Mouse (Mus musculus) 416B (cell line): ENCODE measurements around the gene Pkn3.

ENCODE experiments used
- DNase-seq: peaks from one replicate; pipeline ENCODE4 v3.0.0; 2011; ENCODE audit warnings: low read depth

The Pkn3 gene

GRCm38 (mm10) chr2:30095882-30096527 lies 18.5 kb downstream of the Pkn3 start:
- peak; percentile 81 for DNase-seq

GRCm38 (mm10) chr2:30100214-30100613 lies 22.7 kb downstream of the Pkn3 start:
- DNase-seq: peak; percentile 55

- DNase-seq: peak; percentile 82
Observed at GRCm38 (mm10) chr2:30106364-30106763, 28.9 kb downstream of the Pkn3 start.

- no peak for DNase-seq
Observed at GRCm38 (mm10) chr2:30107646-30108045, 30.2 kb downstream of the Pkn3 start.

- no peak for DNase-seq
Observed at GRCm38 (mm10) chr2:30108260-30108659, 30.8 kb downstream of the Pkn3 start.

GRCm38 (mm10) chr2:30111500-30111899 lies 34.0 kb downstream of the Pkn3 start:
- DNase-seq: no peak

- peak; percentile 93 for DNase-seq
Observed at GRCm38 (mm10) chr2:30112564-30112963, 35.1 kb downstream of the Pkn3 start.

- no peak for DNase-seq
Observed at GRCm38 (mm10) chr2:30119641-30120051, 42.2 kb downstream of the Pkn3 start.

GRCm38 (mm10) chr2:30120269-30120668 lies 42.8 kb downstream of the Pkn3 start:
- no peak for DNase-seq

GRCm38 (mm10) chr2:30122766-30123165 lies 45.3 kb downstream of the Pkn3 start:
- DNase-seq: no peak

- DNase-seq: no peak
Observed at GRCm38 (mm10) chr2:30123729-30124471, 46.4 kb downstream of the Pkn3 start.

- DNase-seq: peak; percentile 95
Observed at GRCm38 (mm10) chr2:30124472-30125274, 47.2 kb downstream of the Pkn3 start, which contains the start of gene Zer1. Zer1 (minus strand) TSS chr2:30124585.

- DNase-seq: peak; percentile 84
Observed at GRCm38 (mm10) chr2:30128789-30129188, 51.3 kb downstream of the Pkn3 start.

GRCm38 (mm10) chr2:30130156-30130555 lies 52.7 kb downstream of the Pkn3 start:
- no peak for DNase-seq

- peak; percentile 41 for DNase-seq
Observed at GRCm38 (mm10) chr2:30131240-30131639, 53.8 kb downstream of the Pkn3 start.

- peak; percentile 77 for DNase-seq
Observed at GRCm38 (mm10) chr2:30132801-30133612, 55.5 kb downstream of the Pkn3 start.

- DNase-seq: peak; percentile 98
Observed at GRCm38 (mm10) chr2:30133613-30134377, 56.3 kb downstream of the Pkn3 start, which contains the start of gene Tbc1d13. Tbc1d13 (plus strand) TSS chr2:30133746.

- DNase-seq: peak; percentile 35
Observed at GRCm38 (mm10) chr2:30134378-30134711, 56.9 kb downstream of the Pkn3 start.

- DNase-seq: no peak
Observed at GRCm38 (mm10) chr2:30134928-30135620, 57.6 kb downstream of the Pkn3 start.

- DNase-seq: no peak
Observed at GRCm38 (mm10) chr2:30136458-30136857, 59.0 kb downstream of the Pkn3 start.
